Mouse (Mus musculus): ENCODE data around the gene Gm3594. TPM values are rescaled to one million over a fixed set of nuclear protein-coding genes. Genes with fewer than 3 reads are reported as not detected.
"Not testable (repeated sequence)": the region's sequence is repeated elsewhere in the genome, so short reads cannot be mapped to it uniquely, and the experiment has no call there.

Gene Gm3594
- not detected in 2 replicates for polyA plus RNA-seq (2015; fragmentation: Nextera tagmentation; extraction: Ambion mirVana)

DNA sequence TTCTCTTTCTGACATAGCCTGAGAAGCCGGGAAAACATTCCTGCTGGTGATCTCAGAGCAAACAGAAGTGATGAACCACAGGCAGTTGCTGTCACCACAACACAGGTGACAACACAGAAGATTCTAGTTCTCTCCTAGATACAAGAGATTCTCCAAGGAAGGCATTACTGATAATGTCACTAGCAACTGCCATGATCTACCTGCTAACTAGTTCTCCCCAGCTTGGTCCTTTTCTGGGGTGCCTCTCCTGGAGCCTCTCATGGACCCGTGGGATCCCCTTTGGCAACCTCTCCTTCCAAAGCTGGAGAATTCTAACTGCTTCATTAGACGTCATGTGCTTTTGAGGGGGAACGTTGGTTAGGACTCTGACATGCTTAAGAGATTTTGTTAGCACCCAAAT is at the start of gene Gm3594:
Gene Gm3594, minus strand, starts transcription at position 101 of the 400 bp plus-strand sequence.
- not testable (repeated sequence) for H3K4me3 ChIP-seq; H3K4me2 ChIP-seq; H3K9me3 ChIP-seq (replicated peaks); H3K36me3 ChIP-seq; H3K27me3 ChIP-seq; H3K27ac ChIP-seq; ATAC-seq (replicated peaks; ENCODE audit: insufficient number of reproducible peaks, insufficient read depth, low FRiP score, low read depth); H3K9ac ChIP-seq; H3K4me1 ChIP-seq (replicated peaks)
- WGBS: no CpG with 5 or more reads among the region's 4 CpGs

DNA sequence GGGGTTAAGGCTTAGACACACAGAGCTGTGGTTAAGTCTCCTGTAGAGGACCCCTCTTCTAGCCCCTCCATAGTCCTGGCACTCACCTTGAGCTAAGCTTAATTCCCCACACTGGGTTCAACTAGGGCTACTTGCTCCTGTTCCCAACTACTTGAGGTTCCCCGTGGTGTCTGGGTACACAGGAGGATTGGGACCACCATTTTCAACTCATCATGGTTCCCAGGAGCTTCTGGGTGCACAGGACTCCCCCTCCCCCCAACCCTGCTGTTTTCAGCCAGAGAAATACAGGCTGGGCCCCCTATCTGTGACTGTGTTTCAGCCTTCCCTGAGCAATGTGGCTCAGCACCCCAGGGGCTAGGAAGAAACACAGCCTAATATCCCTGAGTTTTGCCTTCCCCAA is 41.9 kb upstream of the Gm3594 start:
- H3K27ac ChIP-seq; H3K27me3 ChIP-seq; H3K9me3 ChIP-seq (replicated peaks); H3K4me1 ChIP-seq (replicated peaks); H3K4me3 ChIP-seq; H3K4me2 ChIP-seq; H3K9ac ChIP-seq; H3K36me3 ChIP-seq; ATAC-seq (replicated peaks; ENCODE audit: insufficient number of reproducible peaks, insufficient read depth, low FRiP score, low read depth): not testable (repeated sequence)
- 33% methylated on average over 1 of the region's 1 CpGs for WGBS

DNA sequence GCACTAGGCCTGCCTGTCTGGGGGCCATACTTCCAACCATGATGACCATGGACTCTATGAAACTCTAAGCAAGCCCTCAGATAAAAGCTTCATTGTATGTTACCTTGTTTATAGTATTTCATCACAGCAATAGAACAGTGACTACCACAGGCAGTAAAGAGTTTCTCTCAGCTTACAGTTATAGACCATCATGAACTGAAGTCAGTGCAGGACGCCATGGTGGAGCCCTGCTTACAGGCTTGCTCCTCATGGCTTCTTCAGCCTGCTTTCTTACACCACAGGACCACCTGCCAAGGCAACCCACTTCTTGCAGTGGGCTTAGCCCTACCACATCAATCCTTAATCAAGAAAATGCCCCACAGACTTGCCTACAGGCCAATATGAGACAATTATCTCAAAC is 41.1 kb upstream of the Gm3594 start:
- ATAC-seq (replicated peaks; ENCODE audit: insufficient number of reproducible peaks, insufficient read depth, low FRiP score, low read depth); H3K4me1 ChIP-seq (replicated peaks); H3K4me2 ChIP-seq; H3K27me3 ChIP-seq; H3K9ac ChIP-seq; H3K4me3 ChIP-seq; H3K27ac ChIP-seq; H3K36me3 ChIP-seq; H3K9me3 ChIP-seq (replicated peaks): not testable (repeated sequence)
- 55% methylated on average over 1 of the region's 1 CpGs for WGBS

DNA sequence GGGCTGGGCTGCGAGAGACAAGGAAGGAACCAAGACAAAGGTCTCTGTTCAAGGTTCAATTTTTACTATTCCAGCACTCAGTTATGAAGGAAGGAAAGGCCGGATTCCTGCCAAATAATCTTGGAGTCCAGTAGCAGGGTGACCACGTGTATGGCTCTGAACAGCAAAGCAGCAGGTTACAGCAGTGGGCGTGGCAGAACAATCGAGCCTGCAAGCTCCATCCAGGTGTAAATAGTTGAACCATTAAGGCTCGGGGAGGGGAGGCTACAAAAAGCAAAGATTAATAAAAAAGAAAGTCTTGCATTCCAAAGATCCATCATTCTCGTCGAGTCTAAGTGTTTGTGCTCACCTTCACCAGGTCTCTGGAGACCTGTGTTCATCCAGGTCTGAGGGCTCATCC is 37.7 kb upstream of the Gm3594 start:
- H3K4me3 ChIP-seq; H3K9me3 ChIP-seq (replicated peaks); H3K36me3 ChIP-seq; ATAC-seq (replicated peaks; ENCODE audit: insufficient number of reproducible peaks, insufficient read depth, low FRiP score, low read depth); H3K9ac ChIP-seq; H3K27ac ChIP-seq; H3K4me2 ChIP-seq; H3K27me3 ChIP-seq; H3K4me1 ChIP-seq (replicated peaks): not testable (repeated sequence)
- 59% methylated on average over 7 of the region's 8 CpGs for WGBS

DNA sequence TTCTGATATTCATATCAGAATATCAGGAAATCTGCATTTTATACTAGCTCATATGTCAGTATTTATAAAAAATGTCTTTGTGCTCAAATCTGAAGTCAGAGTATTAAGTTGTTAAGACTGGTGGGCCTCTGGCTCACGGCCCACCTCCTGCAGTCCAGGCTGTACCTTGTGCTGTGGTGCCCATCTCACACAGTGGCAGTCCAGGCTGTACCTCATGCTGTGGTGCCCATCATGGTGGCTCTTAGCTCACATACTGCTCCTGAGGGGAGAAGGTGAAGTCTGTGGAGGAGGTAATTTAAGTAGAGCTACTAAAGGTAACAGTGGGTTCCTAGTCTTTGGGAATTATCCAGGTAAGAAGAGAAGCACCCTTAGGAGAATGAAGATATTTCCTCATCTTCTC is 27.4 kb upstream of the Gm3594 start:
- H3K27ac ChIP-seq; H3K9ac ChIP-seq; H3K4me1 ChIP-seq (replicated peaks); H3K36me3 ChIP-seq; H3K27me3 ChIP-seq; ATAC-seq (replicated peaks; ENCODE audit: insufficient number of reproducible peaks, insufficient read depth, low FRiP score, low read depth); H3K4me3 ChIP-seq; H3K9me3 ChIP-seq (replicated peaks); H3K4me2 ChIP-seq: not testable (repeated sequence)
- 81% methylated on average over 1 of the region's 1 CpGs for WGBS

DNA sequence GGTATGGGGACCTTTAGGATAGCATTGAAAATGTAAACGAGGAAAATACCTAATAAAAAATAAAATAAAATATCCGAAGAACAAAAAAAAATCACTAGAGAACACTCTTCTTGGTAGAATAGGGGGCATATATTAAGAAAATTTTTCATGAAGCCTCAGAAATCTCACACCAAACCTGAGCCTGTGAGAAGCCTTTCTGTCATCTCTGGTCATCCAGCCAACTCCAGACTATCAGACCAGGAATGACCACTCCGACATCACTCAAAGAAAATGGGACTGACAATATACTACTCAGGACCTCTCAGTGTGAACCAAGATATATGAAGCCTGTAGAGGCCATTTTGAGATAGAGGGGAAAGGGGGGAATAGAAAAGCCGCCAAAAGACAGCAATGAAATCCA is 3.6 kb downstream of the Gm3594 start:
- not testable (repeated sequence) for H3K9me3 ChIP-seq (replicated peaks); H3K27me3 ChIP-seq; ATAC-seq (replicated peaks; ENCODE audit: insufficient number of reproducible peaks, insufficient read depth, low FRiP score, low read depth); H3K9ac ChIP-seq; H3K4me2 ChIP-seq; H3K36me3 ChIP-seq; H3K4me1 ChIP-seq (replicated peaks); H3K27ac ChIP-seq; H3K4me3 ChIP-seq
- WGBS: 82% methylated on average over 3 of the region's 4 CpGs

DNA sequence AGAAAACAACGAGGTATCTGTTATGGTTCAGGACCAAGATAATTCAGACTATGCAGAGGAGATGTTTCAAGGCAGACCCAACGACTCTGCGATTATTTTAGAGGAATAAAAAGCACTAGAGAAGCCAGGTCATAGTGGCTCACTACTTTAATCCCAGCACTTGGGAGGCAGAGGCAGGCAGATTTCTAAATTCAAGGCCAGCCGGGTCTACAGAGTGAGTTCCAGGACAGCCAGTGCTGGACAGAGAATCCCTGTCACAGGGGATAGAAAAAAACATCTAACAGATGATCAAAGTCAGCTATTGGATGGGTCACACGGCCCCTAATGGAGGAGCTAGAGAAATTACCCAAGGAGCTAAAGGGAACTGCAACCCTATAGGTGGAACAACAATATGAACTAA is 4.2 kb downstream of the Gm3594 start:
- H3K9me3 ChIP-seq (replicated peaks); H3K4me2 ChIP-seq; H3K4me3 ChIP-seq; H3K27me3 ChIP-seq; H3K4me1 ChIP-seq (replicated peaks); H3K9ac ChIP-seq; H3K27ac ChIP-seq; ATAC-seq (replicated peaks; ENCODE audit: insufficient number of reproducible peaks, insufficient read depth, low FRiP score, low read depth); H3K36me3 ChIP-seq: not testable (repeated sequence)
- 55% methylated on average over 1 of the region's 5 CpGs for WGBS

DNA sequence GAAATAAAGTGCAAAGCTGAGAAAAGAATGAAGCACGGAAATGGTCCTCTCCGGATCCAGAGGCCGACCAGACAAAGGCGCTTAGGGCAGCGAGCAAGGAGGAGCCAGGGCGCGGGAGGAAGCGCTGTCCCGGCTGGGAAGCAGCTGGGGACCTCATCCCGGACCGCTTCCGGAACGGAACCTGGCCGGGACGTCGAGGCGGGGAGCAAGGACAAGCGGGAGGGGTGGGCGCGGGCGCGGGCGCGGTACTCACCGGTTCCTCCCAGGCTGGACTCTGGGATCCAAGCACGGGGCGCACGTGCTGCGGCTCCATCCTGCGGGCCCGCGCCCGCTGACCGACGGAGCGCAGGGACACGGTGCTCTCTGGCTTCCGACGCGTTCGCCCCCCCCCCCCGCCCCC is 17.6 kb downstream of the Gm3594 start:
- H3K9ac ChIP-seq; ATAC-seq (replicated peaks; ENCODE audit: insufficient number of reproducible peaks, insufficient read depth, low FRiP score, low read depth); H3K36me3 ChIP-seq; H3K27me3 ChIP-seq; H3K4me1 ChIP-seq (replicated peaks); H3K9me3 ChIP-seq (replicated peaks); H3K27ac ChIP-seq: not testable (repeated sequence)
- WGBS: 7% methylated on average over 26 of the region's 42 CpGs
- Histone ChIP-seq H3K4me3 (peak overlapping the region; percentile 38), H3K4me2 (peak overlapping the region; percentile 55)

DNA sequence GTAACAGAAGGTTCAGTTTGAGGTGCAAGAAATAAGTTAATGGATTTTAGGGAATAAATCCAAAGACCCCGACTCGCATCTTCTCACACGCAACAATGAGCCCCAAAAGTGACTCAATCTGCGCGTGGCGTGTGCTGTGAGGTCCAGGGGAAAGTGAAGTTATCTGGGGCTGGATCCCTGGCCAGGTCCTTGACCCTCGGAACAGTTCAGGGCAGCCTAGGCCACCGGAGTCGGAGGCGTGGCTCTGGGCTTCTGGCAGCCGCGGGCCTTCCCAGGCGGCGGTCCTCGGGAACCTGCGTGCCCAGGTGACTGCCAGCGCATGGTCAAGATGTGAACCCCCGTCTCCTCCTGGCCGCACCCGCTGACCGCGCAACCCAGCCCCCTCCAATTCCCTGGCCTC is 18.1 kb downstream of the Gm3594 start:
- Histone ChIP-seq H3K4me2 (peak overlapping the region; percentile 55), H3K4me3 (peak overlapping the region; percentile 38)
- not testable (repeated sequence) for H3K4me1 ChIP-seq (replicated peaks); H3K9ac ChIP-seq; H3K36me3 ChIP-seq; H3K27ac ChIP-seq; H3K27me3 ChIP-seq; H3K9me3 ChIP-seq (replicated peaks); ATAC-seq (replicated peaks; ENCODE audit: insufficient number of reproducible peaks, insufficient read depth, low FRiP score, low read depth)
- WGBS: 21% methylated on average over 22 of the region's 22 CpGs

DNA sequence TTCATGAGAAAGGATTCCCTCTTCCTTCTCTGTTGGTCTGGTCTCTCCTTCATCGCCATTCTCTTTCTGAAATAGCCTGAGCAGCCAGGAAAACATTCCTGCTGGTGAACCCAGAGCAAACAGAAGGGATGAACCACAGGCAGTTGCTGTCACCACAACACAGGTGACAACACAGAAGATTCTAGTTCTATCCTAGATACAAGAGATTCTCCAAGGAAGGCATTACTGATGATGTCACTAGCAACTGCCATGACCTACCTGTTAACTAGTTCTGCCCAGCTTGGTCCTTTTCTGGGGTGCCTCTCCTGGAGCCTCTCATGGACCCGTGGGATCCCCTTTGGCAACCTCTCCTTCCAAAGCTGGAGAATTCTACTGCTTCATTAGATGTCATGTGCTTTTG is 32.0 kb downstream of the Gm3594 start, which contains the start of gene Gm3591:
Gene Gm3591, minus strand, starts transcription at position 101 of the 400 bp plus-strand sequence.
- WGBS: no CpG with 5 or more reads among the region's 2 CpGs
- not testable (repeated sequence) for H3K4me1 ChIP-seq (replicated peaks); H3K4me3 ChIP-seq; H3K27me3 ChIP-seq; H3K9me3 ChIP-seq (replicated peaks); ATAC-seq (replicated peaks; ENCODE audit: insufficient number of reproducible peaks, insufficient read depth, low FRiP score, low read depth); H3K27ac ChIP-seq; H3K36me3 ChIP-seq; H3K9ac ChIP-seq; H3K4me2 ChIP-seq

DNA sequence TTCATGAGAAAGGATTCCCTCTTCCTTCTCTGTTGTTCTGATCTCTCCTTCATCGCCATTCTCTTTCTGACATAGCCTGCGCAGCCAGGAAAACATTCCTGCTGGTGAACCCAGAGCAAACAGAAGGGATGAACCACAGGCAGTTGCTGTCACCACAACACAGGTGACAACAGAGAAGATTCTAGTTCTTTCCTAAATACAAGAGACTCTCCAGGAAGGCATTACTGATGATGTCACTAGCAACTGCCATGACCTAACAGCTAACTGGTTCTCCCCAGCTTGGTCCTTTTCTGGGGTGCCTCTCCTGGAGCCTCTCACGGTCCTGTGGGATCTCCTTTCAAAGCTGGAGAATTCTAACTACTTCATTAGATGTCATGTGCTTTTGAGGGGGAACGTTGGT is 54.2 kb downstream of the Gm3594 start, which contains the start of gene Gm16440:
Gene Gm16440, minus strand, starts transcription at position 101 of the 400 bp plus-strand sequence.
- WGBS: 72% methylated on average over 2 of the region's 4 CpGs
- ATAC-seq (replicated peaks; ENCODE audit: insufficient number of reproducible peaks, insufficient read depth, low FRiP score, low read depth); H3K27ac ChIP-seq; H3K9ac ChIP-seq; H3K4me2 ChIP-seq; H3K36me3 ChIP-seq; H3K4me3 ChIP-seq; H3K4me1 ChIP-seq (replicated peaks); H3K27me3 ChIP-seq; H3K9me3 ChIP-seq (replicated peaks): not testable (repeated sequence)
